Mouse (Mus musculus) fibroblast of lung, adult 2 months (primary cell): ENCODE measurements at regions not wholly inside any gene's neighbourhood (a gene's known extent, or its start where the extent isn't known, plus 50 kb on each side); places are given as distances from the start of the nearest gene placed in this dataset.
A peak's percentile ranks its signal among the peaks of the same experiment; 100 is the strongest.

Source experiments
- DNase-seq: peaks from one replicate; pipeline ENCODE4 v3.0.0-alpha.2; 2011; ENCODE audit warnings: low read depth

DNA sequence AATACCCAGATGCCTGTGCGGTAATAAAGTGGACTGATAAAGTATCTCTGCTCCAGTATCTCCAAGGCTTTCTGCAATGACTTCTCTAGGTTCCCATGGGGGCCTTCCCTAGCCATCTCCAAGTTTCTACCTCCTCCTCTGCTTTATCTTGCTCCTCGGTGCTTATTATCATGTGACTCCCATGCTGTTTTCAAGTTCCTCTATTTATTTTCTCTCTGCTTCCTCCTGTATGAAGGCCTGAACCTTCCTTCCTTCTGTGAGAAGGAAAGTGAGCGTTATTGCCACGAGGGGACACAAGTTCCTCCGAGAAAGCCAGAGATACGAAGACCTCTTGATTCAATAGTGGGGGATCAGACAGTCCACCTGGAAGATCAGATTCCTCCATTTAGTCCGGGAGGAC, 77.4 kb upstream of the Pkdcc start:
- DNase-seq: no peak

DNA sequence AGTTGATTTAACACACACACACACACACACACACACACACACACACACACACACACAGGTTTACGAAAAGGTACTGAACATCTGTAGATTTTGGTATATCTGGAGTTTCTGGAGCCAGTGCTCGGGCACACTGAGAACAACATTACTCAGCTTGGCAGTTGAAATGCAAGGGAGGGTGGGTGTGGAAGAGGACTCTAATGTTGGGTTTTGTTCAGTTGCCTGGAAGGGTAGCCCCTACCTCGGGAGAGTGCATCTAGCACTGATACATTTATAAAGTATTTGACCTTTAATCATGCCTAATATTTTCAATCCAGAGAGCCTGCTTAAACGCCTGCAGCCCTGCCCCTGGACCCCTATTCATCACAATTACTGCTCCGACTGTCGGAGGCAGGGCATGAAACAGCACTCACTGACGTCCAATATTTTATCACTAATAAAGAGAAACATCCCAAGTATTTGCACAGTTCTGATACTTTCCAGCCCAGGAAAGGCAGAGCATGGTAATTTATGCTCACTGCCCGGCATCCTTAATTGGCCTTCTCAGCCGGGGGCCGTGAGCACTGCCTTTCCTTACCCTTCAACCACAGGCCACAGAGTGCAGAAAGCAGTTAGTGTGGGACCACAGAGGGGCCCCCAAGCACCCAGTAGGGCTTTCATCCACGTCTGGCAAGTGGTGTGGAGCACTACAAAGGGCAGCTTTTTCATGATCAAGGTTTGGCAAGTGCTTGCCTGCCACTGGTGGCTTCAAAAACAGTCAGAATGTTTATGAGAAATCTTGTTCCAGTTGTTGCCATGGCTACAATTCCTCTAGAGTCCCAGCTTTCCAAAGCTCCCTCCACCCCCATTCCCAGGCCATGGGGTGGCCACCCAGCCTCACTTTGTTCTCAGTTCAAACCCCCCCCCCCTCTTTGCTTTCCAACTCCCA, 76.3 kb upstream of the Pkdcc start:
- peak; percentile 36 for DNase-seq

DNA sequence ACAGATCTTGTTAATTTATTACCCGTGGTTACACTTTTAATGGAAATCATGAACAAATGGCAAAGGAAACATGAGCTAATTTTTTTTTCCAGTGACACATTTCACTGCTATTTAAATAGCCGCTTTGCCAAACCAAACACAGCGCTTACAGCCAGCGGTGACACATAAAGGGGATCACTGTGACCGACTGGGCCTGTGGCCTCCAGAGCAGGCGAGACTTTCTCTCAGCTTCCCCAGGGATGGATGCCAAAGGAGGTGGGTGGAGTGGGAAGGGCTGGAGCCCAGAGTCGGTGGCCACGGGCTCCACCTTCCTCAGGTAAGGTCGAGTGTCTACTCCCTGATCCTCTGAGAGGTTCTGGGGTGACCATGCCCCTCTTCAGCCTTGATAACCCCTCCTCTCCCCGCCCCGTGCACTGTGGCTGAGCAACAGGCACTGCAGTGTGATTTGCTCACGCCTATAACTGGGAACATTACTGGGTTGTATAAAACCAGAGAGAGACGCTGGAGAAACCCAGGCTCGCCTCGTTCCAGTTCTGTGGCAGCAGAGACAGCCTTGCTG, 66.6 kb upstream of the Pkdcc start:
- peak; percentile 51 for DNase-seq

DNA sequence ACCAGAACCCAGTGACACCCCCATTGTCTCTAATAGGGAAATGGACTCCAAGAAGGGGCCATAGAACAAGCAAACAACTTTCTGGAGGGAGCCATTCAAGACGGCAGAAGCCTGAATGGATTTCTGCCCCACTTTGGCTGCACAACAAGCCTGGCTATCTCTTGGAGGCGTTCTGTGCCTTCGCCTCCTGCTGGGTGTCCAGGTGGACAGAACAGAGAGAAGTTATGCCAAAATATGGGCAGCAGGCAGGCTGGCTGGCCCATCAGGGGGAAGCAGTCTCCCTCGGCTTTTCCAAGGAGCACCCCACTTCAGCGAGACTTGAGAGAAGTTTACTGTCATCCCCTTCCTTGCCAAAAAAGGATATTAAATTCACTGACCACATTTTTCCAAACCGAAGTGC, 65.8 kb upstream of the Pkdcc start:
- no peak for DNase-seq

DNA sequence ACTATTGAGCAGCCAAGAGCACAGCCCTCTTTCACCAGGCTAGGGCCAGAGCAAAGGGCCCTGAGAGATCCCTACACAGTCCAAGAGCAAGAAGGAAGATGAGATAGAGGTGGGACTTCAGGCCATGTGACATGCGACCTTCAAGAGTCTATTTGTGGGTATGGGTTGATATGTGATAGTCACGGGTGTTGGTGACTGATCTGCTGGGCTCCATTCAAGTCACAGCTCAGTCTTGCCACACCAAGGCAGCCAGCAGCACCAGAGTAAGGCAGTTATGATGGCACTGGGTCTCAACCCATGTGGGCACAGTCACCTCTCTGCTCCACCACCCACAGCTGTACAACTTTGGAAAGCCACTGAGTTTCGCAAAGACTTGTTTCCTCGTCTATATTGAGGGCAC, 60.0 kb upstream of the Pkdcc start:
- DNase-seq: no peak

DNA sequence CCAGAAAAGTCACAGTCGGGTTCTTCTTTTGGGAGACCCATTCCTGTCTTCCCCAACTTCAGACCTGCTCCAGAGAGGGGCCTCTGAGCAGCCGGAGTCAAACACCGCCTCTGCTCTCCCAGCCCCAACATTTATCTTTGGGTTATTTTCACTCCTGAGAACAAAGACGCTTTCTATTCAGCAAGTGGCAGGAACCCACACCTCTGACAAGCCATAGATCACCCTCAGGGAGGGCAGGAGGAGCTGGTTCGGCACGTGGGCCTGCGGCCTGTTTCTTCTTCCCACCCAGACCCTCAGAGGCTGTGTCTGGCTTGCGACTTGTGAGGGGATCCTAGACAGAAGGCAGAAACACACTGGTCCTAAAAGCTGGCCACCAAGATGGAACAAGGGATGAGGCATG, 58.4 kb upstream of the Pkdcc start:
- DNase-seq: no peak

DNA sequence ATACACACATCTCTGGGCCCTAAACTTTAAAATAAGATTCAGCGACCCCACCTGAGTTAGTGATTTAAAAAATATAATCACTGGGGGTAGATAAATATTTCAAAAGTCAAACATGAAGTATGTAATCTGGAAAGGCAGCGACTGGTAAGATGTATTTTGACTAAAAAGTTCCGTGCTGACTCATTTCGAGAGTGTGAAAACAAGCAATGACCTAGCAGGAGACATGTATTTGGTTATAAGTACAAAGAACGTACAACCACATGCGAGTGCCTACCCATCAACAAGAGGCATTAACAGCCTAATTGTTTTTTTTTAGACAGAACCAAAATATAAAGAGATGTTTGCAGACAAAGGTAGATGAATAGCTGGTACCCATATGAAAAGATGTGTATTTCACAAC, 57.0 kb upstream of the Pkdcc start:
- DNase-seq: no peak

DNA sequence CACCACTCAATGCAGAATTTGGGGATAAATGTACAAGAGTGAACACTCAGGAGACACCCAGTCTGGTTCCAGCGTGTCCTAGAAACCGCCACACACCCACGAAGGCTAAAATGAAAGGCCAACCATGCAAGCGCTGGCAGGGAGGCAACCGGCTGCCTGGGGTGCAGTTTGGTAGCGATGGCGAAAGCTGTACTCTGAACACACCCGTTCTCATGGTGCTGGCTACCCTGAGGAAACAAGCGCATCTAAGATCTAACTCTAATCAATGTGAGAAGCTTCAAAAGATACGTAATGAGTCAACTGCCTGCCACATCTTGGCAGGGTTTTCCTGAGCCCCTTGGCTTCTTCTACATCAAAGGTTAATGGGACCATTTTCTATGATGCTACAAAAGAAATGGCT, 56.4 kb upstream of the Pkdcc start:
- DNase-seq: no peak

DNA sequence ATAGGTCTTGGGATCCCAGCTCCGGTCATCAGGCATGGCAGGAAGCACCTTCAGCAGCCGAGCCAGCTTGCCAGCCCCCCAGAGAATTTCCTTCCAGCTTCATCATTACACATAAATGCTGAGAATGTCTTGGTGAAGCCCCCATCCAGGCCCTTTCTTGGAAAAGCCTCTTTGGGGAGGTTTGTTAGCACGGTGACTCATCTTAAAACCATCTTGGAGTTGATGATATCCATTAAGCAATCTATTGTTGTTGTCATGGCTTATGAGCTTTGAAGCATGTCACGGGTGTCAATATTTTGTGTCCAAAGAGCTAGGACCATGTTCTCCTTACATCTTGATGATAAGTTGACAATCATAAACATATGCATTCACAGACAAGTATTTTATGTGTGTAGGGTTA, 55.5 kb upstream of the Pkdcc start:
- DNase-seq: no peak

DNA sequence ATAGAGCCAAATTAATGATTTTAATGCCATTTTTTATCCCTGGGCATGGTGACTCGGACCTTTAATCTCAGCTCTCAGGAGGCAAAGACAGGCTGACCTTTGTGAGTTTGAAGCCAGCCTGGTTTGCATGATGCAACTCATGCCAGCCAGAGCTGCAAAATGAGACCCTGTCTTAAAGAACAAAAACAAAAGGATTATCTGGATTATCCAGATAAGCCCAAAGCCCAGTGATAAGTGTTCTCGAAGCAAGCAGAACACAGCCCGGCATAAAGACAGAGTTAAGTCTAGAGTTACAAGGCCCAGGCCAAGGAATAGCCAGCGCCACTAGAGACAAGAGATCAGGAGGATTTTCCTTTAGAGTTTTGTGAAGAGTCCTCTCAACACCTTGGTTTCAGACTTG, 54.8 kb upstream of the Pkdcc start:
- no peak for DNase-seq

DNA sequence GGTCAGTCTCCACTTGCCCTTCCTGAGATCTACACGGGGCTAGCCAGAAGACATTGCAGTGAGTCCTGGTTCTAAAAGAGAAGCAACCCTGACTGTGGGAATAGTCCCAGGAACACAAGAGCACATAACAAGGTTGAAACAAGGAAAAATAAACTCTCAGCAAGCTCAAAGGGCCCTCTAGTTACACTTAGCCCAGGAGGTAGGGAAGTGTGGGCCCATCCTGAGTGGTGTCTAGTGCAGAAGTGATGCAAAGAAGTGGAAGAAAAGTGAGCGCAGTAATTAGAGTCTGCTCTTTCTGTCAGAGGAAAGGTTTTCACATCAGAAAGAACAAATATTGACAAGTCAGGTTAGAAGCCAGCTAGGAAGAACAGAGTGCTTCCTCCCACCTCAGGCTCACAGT, 53.4 kb upstream of the Pkdcc start:
- DNase-seq: no peak

DNA sequence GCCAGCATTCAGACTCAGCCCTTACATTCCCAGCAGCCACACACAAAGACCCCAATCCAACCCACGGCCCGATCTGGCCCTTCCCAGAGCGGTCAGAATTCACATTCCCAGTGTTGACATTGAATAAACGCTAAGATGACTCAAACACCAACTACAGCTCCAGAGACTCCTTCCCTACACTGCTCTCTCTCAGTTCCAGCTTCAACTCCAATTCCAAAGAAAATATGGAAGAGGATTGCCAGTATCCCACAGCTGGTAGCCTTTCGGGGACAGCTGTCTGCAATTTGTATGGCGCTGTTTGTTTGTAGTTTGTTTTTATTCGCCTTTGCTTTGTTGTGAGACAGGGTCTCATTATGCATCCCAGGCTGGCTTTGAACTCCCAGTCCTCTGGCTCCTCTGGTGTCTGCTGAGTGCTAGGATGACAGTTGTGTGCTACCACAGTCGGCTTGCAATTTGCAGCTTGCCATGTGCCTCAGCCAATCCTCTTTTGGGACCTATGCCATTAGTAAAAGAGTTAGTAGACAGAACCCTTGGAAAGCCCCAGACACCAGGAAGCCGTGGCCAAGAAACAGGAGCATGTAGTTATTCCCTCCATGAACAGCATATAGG, 51.0 kb upstream of the Pkdcc start:
- no peak for DNase-seq

DNA sequence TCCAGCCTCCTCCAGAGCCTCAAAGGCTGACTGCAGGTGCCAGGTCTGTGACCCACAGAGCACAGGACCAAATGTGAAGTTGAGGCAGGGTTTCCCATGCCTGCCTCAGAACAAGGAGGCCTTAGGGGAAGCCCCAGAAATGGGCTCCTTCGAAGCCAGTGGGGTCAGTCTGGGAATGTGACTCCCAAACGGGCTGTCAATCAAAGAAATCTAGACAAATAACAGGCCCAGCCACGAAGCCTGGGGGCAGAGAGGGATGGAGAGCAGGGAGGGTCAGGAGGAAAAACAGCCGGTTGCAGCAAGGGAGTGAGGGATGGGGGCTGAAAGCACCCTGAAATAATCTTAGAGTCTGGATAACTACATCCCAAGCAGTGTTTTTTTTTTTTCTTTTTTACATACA, 50.4 kb upstream of the Pkdcc start:
- no peak for DNase-seq

DNA sequence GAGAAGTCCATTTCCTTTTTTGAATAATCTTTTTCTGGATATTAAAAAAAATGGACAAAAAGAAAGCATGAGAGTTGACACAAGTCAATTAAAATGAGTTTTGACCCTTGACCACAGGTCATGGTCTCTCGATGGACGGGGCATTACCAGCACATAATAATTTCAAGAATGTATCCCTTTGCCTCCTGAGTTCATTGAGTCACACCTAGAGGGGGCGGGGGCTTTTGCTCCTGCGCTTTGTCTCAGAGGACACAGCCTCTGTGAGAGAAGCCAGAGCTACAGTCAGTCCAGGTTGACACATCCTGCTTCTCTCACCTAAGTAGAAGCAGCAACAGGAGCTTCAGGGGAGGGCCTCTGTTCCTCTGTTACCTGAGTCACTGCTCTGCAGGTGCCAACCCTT, 50.0 kb upstream of the Pkdcc start:
- DNase-seq: no peak
